Mouse (Mus musculus) kidney, adult 9 months (tissue): ENCODE data around the gene Fgf2.

Experiments used
- DNase-seq: peaks from one replicate; pipeline ENCODE4 v3.0.0; 2022

Gene Fgf2

DNA sequence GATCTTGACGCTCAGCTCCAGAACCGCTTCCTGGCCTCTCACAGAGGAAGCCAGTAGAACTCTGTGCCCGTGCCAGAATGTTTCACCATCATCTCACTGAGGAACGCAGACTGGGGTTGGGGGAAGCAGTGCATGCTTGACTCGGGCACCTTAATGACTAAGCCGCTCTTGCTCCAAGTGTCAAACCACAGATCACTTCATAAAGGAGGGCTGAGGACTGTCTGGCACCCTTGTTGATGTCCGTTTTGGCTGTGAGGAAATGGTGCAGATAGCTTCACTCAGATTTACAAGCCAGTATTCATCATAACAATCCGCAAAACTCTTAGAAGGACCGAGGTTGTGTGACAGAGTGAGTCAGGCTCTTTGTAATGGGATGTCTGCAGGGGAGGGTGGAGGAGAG lies 12.6 kb downstream of the Fgf2 start:
- no peak for DNase-seq

DNA sequence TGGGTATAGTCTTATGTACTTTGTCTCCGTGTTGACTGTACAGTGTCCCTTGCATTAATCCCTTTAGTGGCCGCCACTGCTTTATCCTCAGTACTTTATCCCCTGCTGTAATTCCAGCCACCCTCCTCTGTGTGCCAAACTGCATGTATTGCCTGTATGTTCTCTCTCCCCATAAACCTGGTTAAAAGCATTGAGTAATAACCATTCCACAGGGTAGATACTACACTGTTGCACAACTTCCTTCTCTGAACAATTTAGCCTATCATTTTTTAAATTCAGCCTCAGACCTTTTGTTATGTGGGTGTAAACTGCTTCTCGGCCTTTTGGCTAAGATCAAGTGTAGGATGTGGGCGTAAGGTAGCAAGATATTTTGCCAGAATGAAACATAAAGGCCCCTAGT lies 17.0 kb downstream of the Fgf2 start:
- no peak for DNase-seq

DNA sequence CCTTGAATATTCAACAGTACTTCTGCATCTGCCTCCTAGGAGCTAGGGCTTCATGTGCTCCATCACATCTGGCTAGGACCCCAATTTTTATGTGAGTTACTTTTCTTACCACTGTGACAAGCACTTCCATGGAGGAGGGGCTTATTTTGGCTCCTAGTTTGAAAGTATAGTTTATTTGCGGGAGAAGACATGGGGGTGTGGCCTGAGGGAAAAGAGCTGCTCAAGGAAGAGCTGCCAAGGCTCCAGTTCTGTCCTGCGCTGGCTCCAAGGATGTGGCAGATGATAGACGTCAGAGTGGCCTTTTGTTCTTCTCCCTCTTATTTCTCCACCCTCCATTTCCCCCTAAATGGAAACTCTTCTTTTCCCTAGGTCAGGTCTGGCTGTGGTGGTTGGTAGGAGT lies 17.8 kb downstream of the Fgf2 start:
- no peak for DNase-seq

DNA sequence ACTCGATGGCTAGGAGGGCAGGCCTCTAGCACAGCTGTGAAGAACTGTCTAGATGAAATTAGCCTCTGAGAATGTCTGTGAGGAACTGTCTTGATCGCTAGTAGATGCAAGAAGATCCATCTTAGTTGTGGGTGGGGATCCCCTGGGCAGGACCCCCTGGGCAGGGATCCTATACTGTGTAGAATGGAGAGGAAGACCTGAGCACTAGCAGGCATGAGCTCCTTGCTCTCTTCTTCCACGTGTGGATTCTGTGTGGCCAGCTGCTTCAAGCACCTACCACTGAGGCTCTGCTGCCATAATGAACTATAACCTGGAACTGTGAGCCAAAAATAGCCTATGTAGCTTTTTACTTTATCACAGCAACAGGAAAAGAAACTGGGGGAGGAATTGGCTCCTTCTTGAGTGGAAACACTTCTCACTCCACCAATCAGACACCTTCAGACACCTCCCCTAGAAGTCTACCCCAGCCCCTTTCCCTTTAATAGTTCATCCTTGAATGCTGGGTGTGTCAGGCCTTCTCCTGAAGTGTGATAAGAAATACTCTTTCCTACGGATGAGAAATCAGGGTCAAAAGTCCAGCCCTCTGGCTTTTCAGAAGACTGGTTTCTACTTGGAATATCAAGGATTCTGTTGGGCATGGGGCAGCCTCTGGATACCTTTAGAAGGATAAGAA lies 18.4 kb downstream of the Fgf2 start:
- no peak for DNase-seq

DNA sequence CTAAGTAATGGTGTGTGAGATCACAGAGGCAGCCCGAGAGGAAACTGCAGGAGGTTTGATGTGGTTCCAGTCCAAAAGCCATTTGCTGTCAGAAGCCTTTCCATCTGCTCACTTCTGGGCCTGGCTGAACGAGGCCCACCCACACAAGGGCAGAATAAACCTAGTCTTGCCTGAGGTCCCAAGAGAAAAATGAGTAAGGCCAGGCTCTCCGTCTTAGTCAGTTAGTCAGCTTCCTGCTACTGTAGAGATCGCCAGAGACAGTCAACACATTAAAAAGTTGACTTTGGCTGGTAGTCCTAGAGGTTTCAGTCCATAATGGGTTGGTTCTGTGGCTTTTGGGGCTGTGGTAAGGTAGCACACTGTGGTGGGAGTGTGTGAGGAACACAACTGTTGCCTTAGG lies 22.3 kb downstream of the Fgf2 start:
- DNase-seq, result no peak

DNA sequence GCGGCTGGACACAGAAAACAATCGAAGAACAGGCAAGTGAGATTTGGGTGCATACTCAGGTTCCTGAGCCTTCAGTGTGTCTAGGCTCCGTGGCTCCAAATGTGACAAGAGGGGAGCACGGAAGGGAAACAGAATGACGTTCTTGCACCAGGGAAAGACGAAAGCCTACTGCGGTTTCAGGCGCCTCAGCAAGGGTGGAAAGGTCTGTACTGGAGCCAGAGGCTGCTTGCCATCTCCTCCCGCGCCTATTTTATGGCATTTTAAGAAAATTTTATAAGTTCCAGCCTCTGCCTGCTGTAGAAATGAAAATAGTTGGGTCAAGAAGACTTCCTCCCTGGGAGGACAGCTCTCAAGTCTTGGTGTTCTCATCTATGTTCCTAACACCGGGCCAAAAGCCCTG lies 25.6 kb downstream of the Fgf2 start:
- DNase-seq, result peak; percentile 29

DNA sequence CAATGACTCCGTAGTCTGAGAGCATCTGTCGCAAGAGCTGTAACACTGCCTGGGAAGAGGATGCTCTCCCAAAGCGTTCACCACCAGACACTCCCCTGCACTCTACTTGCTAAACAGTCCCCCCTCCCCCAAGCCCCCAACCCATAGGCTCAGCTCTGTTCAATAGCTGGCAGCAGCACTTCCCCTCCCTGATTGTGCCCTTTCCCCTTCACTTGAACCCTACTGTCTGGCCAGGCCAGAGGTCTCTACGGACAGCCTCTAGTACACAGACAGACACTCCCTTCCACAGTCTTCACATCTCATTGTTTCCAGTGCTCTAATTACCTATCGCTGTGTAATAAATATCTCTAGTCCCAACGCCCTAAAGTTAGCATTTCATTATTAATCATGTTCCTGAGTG lies 29.8 kb downstream of the Fgf2 start:
- DNase-seq, result no peak

DNA sequence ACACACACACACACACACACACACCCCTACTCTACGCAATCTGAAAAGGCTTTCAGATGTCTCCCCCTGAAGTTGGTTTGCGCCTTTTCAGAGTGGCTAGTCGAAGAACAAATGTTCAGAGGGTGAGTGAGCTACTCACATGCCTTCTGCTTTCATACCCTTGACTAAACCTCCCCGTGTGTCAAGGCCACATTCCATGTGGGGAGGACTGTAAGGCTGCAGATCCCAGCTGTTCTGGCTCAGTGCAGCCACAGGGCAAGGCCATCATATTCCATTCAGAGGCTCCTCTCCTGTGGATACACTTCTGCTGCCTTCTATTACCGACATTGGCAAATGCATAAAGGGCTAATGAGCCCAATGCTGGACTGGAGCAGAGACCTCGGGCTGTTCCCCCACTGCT lies 30.3 kb downstream of the Fgf2 start:
- peak; percentile 27 for DNase-seq

DNA sequence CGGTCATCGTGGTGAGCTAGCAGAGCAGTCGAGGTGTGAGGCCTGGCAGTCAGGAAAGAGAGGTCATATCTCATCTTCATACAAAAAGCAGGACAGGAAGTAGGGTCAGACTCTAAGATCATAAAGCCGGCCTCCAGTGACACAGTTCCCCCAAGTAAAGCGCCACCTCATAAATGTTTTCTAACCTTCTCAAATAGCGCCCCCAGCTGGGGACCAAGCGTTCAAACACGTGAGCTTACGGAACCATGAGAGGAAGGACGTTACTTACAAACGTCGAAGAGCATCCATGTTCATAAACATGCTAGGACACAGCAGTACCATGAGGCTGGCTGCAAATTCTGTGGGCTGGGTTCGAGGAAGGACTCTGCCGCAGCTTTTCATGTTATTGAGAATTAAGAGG lies 31.1 kb downstream of the Fgf2 start:
- no peak for DNase-seq

DNA sequence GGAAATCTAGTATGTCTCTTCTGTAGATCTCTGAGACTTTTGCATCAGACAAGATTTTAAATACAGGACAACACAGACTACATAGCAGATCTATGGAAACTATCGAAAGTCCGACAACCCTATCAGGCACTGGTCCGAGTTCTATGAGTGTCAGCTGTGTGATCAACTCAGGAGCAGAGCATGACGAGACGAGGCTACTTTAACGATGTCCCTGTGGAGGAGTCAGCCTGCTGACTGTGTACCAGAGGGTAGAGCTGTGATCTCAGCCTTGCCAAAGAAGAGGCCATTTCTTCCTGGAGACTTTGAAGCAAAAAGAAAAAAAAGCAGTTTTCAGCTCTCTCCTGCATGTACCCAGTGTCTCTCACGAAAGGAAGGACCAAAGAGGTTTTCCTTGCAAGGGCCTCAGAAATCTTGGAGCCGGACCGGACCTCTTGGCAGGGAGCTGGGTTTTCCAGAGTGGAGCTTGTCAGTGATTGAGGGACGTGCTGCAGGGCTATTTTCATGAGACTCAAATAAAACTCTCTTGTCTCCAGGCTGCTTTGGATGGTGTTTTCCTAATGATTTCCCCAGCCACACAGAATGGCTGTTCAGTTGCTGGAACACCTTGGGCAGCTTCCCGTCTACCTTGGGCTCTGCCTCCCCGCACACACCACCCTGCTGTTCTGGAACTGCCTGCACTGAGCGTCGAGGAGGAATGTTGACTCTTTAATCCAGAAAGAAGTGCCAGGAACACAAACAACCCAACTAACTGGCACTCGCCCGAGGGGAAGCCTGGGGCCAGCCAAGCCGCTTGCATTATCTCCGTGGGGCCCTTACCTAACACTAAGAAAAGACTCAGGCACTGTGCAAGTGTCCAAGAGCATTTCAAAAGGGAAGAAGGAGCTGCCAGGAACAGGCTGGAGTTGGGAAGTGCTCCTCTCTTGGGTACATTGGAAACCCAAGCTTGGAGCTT lies 32.1 kb downstream of the Fgf2 start:
- no peak for DNase-seq

DNA sequence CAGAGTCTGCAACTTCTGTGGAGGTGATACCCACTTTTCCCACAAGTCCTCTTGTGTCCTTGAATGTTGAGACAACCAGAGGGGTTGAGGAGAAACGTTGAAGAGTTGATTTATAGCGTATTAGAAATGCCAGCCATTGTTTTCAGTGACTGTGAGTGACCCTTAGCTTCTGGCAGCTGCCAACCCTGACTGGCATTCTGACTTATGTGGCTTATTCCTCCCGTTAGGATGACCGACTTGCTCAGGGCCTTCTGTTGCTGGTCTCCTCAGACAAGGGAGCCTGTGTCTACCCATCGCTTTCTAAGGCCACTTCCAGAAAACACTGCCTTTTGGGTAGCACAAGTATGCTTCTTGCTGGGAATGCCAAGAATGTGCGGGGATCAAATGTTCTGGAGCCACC lies 33.3 kb downstream of the Fgf2 start:
- DNase-seq, result no peak

DNA sequence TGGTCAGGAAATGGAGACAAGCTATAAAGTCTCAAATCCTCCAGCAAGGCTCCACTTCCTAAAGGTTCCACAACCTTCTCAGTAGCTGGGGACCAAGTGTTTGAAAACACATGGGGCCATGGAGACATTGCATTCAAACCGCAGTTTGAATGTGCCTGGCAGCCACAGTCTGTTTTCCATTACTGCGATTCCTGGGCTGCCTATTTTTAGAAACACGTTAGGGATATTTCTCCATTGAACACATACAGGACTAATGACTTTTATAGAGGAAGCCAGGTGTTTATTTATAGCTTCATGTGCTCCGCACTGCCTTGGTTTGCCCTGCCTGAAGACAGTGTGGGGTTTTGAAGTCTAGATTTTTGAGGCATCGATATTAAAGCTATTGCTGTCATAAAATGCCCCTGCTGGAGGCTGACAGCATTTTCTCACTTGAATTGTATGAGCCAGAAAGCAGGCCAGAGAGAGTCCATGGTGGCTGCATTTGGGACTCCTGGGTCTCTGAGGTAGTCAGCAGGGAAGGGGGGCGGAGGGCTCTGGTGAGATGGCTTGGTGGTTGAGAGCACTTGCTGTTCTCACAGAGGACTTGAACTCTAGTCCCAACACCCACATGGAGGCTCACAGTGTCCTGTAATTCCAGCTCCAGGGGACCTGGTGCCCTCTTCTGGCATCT lies 35.1 kb downstream of the Fgf2 start:
- no peak for DNase-seq

DNA sequence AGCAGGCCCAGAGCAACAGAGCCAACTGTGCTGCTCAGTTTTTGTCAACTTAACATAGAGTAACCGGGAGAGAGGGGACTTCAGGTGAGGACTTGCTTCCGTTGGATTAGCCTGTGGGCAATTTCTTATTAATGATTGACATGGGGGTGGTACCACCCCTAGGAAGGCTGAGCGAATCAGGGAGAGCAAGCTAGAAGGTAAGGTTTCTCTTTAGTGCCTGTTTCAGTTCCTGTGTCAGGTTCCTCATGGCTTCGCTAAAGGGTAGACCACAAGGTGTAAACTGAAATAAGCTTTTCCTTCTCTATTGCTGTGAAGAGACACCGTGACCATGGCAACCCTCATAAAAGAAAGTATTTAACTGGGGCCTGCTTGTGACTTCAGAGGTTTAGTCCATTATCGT lies 39.2 kb downstream of the Fgf2 start:
- no peak for DNase-seq

DNA sequence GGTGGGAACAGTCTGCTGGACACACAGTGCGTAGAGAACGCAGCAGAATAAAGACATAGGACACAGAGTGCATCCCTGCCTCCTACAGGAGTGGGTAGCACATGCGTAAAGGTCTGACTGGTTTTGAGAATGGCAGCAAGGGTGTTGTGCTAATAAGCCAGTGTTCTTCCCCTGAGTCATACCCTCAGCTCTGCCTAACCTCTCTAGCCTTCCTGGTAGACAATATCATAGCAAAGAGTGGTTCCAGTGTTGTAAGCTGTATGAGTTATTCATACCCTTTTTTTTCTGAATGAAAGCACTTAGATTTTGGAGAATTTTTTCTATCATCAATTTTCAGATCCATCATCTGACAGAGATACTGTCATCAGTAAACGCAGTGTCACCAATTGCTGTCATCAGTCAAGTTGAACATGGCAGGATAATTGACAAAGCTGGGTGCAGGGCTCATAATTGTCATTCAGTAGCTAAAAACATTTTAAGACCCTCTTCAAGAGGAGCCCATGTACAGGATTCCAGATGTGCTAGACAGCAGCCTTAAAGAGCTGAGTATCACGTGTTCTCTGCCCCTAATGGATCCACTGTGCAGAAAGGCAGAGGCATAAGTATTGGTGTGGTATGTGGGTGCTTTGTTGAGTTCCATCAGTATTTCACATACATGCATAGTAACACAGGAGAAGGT lies 48.9 kb downstream of the Fgf2 start:
- no peak for DNase-seq

DNA sequence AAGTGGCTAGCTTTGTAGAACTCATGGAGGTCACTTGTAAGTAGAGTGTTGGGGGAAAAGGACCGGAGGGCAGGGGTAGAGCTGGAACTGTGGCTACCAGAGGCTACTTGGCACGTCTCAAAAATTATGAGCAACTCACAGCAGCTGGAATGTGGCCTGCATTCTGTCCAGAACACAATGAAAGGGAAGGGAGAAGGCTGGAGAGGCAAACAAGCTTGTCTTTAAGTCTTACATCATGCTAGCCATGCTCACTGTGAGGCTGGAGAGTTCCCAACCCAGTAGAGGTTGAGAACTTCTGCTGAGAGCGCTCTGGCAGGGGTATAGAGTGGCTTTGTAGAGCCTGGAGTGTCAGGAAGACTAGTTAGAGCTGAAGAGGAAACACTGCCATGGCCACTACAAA lies 49.5 kb downstream of the Fgf2 start:
- no peak for DNase-seq

DNA sequence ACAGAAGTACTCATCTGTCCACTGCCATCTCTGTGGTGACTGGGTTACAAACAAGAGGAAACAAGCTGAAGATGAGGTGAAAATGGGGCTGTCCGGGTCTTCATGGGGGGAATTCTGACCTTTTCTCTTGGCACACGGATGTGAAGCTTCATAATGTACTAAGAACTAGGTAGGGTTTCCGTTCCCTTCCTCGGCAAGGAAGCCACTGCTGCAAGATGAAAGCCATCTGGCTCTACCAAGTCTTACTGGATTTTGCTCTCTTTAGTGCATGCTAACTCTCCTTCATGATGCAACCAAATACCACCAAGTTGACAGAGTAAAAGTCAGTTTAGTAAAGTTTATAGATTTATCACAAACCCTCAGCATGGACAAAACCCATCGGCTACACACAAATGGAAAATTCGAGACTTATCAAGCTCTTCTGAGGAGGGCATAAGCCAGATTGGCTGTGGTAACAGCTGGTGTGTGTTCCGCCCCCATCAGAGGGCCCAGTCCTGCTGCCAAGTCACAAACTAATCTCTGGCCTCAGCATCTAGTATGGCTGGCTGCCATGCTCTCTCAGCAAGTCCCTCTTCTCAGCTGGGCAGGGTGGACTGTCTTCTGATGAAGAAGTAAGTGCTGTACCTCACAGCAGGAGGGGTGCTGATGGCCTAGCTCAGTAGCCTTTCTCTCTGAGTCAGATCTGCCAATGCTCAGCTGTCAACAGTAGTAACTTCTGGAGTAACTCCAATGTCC lies 50.7 kb downstream of the Fgf2 start:
- DNase-seq, result no peak

DNA sequence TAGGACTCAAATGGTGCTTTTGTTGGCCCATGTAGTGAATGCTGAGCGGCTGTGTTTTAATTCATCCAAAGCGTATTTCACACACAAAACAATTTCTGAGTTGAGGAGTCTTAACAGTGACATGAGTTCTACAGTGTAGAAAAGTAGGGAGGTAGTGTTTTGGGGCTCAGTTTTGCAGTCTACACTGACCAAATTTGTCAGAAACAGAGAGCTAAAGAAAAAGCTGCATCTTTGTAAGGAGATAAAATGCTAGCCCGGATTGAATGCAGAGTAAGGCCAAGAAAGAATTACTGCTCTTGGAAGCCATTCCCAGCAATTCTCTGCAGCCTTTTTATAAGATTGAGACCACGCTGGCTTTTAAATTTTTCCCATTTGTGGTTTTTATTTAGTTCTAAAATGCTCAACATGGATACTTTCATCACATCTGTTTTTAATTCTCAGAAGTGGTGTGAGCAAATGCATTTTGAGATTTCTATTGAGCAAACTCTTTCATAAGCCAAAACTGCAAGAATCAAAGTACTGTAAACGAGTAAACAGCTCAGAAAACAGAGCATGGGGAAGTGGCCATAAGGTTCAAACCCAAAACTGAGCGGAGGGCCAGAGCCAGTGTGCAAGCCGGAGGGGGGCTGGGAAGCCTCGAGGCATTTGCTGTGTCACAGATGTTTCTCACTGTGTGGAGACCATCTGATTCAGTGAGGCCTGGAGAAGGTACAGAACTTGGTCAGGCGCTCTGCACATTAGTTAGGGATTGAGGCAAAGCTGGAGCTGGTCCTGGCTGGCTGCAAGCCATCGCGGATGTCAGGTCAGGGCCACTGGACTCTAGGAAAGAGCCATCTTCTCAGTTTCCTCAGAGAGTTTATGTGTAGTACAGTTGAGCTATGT lies 53.8 kb downstream of the Fgf2 start:
- peak; percentile 33 for DNase-seq

DNA sequence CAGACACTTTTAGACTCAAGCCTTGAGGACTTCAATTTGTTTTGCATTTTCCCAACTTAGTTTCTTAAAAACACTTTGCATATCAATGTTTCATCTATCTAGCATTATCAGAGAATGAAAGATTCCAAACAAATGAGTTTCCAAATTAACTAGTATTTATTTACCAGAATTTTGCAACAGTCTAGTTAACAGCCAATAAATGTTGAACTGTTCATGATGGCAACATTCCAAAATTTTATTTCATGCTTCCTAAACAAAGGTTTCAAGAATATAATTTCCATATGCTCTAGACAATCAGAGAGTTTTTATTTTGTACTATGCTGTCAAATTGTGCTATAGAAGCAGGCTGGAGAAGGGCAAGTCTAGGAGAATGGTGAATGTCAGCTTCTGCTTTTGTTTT lies 59.5 kb downstream of the Fgf2 start:
- no peak for DNase-seq

DNA sequence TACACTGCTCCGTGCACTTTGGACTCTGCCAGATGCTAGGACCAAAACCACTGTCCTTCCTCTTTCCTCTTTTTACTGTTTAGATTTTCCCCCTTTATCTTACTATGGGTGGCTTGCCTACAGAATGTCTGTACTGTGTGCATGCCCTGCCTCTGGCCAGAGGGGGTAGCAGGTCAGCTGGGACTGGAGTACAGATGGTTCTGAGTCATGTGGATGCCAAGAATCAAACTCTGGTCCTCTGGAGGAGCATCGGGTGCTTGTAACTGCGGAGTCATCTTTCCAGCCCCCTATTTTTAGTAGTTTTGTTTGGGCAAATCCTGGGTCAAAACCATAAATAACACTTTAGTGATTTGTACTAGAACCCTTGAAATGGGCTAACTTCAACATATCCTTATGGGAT lies 65.3 kb downstream of the Fgf2 start:
- no peak for DNase-seq

DNA sequence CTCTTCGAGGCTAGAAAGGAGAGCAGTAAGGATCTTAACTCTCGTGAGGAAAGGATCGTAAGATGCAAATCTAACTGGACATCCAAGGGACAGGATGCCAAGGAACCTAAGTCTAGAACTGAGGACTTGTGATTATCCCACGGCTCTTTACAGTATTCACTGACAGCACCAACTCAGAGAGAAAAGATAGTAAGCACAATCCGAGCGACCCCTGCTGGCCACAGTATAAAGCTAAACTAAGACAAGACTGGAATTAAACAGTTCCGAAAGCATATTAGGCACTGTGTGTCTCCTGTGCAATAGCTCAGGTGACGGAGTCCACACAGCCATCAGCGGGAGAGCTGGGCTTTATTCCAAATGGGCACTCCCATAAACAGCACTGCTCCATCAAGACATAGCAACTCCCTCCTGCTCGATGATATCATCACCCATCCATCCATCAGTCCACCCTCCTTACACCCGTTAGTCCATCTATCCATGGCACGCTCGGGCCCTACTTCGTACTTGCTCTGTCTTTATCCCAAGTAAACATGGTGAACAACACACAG lies 66.3 kb downstream of the Fgf2 start:
- peak; percentile 77 for DNase-seq

DNA sequence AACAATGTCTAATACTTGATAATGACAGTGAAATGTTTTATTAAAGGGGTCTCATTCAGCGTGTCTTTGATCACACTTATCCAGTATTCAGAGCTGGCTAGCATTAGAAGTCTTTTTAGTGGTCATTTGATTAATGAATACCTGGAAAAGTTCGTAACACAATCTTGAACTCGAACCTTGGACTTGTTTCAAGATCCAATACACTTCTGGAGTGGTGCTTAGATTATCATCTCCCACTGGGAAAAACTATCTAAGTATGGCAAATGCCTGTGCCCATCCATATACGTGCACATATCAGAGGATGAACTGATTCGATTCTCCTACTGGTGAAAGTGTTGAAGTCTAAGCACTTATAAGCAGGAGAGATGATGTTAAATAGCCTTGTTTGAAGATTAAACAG lies 70.2 kb downstream of the Fgf2 start:
- DNase-seq, result peak; percentile 70
